Mouse (Mus musculus): ENCODE results near the gene Mospd3.

DNA sequence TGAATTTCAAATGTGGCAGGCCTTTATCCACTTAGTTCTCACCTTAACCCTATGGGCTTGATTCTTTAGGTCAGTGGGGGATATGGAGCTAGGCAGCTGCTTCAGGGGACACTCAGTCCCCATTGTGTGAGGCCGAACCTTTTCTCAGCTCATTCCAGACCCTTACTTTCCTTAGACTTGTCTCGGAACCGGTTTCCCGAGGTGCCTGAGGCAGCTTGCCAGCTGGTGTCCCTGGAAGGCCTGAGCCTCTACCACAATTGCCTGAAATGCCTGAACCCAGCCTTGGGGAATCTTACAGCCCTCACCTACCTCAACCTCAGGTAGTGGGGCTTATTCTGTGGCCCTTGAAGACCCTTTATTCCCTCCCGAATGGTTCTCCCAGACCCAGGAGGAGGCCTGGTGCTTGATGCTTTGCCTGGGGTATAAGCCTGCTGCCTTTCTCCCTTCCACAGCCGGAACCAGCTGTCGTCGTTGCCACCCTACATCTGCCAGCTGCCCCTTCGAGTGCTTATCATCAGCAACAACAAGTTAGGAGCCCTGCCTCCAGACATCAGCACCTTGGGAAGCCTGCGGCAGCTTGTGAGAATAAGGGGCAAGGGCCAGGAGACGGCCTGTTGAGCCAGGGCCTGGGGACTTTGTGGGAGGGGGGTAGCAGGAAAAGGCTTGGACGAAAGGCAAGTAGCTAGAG, 32.7 kb upstream of the Mospd3 start:
- no peak for TF ChIP-seq CTCF (IDR thresholded peaks at IDR 0.05; ENCODE audit: extremely low read depth, insufficient read depth, insufficient read length, insufficient replicate concordance)
- TF ChIP-seq POLR2A (IDR thresholded peaks at IDR 0.05; ENCODE audit: low read depth, low read length): no peak

Measured in spleen, adult 2 months (tissue).